Mouse (Mus musculus) left cerebral cortex, postnatal 36 days (tissue): Measurements from ENCODE around the gene Gsk3a. TPM values are rescaled to one million over a fixed set of nuclear protein-coding genes. Genes with fewer than 3 reads are reported as not detected.

Experiments used
- DNase-seq, 2 experiments: peaks; one replicate each; pipeline ENCODE4 v3.0.0; 2021 to 2022; ENCODE audit warnings: low spot score in 2 of 2, mixed read lengths in 1 of 2
- intact Hi-C: fragments of 180-260 bp; cut with DNase I; formaldehyde crosslinking; loops from one replicate; pipeline ENCODE4 v1.15.1; 2025
- total RNA-seq, 2 experiments: library from RNA; stranded (reverse); gene quantifications; 2 replicates each; pipeline ENCODE4 v1.2.3; 2021

Gene Gsk3a
- total RNA-seq: 100 to 1,000 TPM; 206 to 237 TPM

DNA sequence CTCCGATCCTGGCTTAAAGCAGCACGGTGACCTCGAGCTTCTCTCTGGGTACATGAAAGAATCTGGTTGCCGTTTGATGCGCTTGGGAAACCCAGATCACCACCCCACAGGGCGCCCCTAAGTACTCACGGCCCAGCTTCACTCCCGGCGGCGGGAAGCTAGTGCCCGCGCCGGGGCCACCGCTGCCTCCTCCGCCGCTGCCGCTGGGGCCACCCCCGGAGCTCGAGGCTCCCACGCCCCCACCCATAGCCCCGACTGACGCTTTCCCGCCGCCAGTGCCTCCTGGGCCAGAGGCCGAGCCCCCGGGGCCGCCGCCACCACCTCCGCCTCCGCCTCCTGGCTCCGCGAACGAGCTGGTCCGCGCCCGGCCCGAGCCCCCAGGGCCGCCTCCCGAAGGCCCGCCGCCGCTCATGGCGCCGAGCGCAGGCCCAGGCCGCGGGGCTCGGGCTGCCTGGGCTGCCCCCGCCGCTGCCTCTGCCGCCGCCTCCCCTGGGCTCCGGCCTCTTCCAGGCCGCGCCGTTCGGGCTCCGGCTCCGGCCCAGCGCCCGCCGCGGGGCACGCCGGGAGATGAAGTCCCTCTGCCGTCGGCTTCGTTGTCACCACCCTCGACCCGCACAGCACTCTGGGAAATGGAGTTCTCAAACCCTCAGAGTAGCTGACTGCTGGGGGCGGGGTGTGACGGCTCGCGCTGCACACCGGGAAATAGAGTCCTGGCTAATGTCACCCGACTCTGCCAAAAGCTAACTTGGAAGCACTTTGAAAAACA, at the start of gene Gsk3a:
TSS of gene Gsk3a (minus strand) at position 603 of the 766 bp plus-strand sequence.
- DNase-seq: peak; percentile 99
- intact Hi-C loops: loop anchor here (10.0 kb wide), 1 partner anchor 223 kb away; no protein-coding TSS in a partner anchor

DNA sequence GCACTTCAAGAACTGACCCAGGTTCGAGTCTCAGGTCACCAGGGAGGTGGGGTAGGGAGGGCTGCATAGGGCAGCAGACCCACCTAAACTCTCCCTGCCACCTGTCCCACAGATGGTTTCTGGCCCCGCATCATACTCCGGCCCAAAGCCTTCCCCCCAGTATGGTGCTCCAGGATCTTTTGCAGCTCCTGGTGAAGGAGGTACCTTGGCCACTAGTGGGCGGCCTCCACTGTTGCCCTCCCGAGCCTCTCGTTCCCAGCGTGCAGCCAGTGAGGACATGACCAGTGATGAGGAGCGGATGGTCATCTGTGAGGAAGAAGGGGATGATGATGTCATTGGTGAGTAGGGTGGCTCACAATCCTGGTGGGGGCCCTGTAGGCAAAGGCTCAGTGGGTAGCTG, 49.3 kb upstream of the Gsk3a start:
- intact Hi-C loops: no loop called here
- DNase-seq: no peak

DNA sequence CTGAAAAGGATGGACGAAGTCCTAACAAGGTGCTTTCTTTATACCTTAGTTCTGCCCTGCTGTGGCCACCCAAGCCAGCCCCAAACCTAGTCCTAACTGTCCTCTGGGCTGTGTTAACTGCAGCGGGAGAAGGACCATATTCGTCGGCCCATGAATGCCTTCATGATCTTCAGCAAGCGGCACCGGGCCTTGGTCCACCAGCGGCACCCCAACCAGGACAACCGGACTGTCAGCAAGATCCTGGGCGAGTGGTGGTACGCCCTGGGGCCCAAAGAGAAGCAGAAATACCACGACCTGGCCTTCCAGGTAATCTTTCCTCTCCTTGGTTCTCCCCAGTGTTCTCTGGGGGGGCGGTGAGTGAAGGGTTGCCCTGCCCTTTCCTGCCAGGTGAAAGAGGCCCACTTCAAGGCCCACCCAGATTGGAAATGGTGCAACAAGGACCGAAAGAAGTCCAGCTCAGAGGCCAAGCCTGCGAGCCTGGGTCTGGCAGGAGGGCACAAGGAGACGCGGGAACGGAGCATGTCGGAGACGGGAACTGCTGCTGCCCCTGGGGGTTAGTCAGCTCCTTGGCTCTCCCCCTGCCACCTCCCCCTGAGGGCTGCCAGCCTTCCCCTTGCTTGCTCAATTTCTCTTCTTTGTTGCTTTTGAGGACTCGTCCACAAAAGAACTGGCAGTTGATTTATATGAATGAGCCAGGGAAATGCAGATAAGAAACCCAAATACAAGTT, 48.0 kb upstream of the Gsk3a start:
- no peak for DNase-seq
- intact Hi-C loops: no loop called here

DNA sequence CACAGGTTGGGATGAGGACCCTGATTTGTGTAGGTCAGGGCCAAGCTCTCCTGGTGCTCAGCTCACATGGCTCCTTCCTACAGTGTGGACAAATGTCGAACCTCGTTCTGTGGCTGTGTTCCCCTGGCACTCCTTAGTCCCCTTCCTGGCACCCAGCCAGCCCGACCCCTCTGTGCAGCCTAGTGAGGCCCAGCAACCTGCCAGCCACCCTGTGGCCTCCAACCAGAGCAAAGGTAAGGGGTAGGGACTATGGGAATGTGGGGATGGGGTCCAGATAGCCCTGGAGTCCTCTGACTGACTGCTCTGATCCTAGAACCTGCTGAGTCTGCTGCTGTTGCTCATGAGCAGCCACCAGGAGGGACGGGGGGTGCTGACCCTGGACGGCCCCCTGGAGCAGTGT, 47.1 kb upstream of the Gsk3a start:
- intact Hi-C loops: no loop called here
- no peak for DNase-seq

DNA sequence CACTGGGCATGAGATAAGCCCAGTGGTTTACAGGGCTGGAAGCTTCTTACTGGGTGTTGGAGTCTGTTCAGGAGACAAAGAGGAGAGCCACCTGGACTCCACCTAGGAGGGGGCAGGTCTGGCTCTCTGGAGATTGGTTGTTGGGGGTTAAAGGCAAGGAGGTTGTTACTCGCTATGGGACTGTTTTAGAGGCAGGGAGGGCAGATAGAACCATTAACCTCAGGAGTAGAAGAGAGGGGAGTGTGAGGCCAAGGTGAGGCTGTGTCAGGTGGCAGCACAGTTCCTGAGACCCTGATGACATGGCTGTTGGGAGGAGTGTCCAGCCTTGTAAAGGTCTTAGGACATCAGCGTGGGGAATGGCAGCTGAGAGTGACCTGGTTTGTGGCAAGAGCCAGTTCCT, 46.5 kb upstream of the Gsk3a start:
- no peak for DNase-seq
- intact Hi-C loops: no loop called here

DNA sequence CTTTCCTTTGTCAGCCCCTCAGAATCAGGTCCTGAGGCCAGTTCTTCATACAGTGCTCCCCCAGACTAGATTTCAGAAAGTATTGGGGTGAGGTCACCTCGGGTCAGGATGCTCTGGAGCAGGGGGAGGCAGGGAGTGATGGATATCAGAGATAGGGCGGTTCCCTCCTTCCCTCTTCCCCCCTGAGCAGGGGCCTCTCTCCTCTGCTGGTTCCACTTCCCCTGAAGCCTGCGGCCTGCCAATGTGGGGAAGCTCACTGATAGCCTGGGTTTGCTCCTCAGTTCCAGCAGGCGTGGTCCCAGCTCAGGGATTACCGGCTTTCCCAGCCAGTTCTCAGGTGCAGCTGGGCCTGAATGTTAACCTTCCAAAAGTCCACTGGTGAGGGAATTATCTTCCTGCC, 46.0 kb upstream of the Gsk3a start:
- no peak for DNase-seq
- intact Hi-C loops: loop anchor here (2.0 kb wide), 1 partner anchor 13 kb away; the partner anchor contains the start of gene Pafah1b3

DNA sequence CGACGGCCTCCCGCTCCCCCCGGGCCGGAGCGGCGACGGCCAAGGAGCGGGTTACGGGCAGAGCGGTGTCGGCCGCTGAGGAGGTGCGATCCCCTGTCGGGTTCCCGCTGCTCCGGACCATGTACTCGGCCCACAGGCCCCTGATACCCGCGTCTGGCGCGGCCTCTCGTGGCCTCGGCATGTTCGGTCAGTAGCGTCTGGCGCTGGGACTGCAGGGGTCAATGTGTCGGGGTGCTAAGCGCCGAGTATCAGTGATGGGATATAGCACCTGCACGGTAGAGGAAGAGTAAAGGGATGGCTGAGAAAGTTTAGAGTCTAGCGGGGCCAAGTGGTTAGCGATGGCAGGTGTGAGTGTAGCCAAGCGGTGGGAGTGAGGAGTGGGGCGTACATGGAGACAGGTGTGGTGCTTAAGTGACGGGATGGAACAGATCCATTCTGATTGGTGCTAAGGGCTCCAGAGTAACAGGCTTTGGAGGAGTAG, 45.1 kb upstream of the Gsk3a start:
- intact Hi-C loops: loop anchor here (2.0 kb wide), 1 partner anchor 14 kb away; the partner anchor contains the start of gene Pafah1b3
- peak in 1 of 2 experiments; percentile 53 for DNase-seq

DNA sequence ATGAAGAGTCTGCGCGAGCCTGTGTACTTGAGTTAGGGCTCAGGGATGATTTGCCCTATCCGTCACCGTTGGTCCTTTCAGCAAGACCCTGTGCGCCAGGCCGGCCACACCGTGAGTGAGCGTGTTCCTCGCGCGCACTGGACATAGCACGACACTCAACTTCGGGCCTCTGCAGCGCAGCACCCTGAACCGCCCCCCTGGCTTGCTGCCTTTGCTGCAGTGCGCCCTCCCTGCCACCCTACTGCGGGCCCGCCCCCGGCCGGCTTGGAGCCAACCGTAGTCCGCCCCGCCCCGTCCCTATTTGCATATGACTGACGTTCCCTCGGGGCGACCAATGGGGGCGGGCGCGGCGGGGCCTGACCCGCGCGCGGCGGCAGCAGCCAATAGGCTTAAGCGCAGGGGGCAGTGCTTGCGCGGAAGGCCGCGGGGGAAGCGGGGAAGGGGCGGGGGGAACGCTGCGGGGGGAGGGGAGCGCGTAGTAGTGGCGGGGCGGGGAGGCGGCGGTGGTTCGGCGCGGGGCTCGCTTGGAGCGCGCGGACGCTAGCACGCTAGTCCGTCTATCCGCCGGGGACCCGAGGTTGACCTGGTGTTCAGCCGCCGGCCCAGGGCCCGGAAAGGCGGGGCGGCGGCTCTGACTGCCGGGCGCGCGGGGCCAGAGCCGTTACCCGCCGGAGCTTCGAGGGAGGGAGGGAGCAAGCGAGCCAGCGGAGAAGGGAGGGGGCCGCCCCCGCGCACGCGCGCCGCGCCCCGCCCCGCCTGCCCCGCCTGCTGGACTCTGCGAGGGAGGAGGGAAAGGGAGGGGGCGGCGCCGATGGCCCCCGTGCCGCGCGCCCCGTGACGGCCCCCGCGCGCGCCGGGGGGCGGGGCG, 44.3 kb upstream of the Gsk3a start:
- peak; percentile 94 to 97 for DNase-seq
- intact Hi-C loops: loop anchor here (2.0 kb wide), 1 partner anchor 15 kb away; the partner anchor contains the start of gene Pafah1b3

DNA sequence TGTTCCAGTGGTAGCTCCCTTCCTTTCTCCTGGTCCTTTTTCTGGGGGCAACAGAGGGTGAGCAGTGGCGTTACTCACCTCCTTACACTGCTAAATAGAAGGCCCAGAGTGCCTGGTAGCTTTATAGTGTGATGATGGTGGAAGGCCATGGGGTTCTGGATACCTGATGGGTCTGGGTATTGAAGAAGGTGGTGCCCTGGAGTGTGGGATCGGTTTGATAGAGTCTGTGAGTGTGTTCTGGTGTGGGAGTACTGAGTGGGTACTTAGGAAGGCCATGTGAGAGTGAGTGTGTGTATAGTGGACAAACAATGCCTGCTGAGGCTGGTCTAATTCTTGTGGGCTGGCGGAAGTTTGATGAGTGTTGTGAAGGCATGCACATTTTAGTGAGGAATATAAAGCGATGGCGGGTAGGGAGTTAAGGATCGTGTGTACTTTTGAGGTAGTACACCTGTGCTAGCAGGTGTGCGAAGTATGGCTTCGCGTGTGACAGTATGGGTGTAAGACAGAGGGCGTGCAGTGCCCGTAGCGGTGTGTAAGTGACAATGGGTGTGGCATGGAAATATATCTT, 43.6 kb upstream of the Gsk3a start:
- DNase-seq: no peak
- intact Hi-C loops: no loop called here

DNA sequence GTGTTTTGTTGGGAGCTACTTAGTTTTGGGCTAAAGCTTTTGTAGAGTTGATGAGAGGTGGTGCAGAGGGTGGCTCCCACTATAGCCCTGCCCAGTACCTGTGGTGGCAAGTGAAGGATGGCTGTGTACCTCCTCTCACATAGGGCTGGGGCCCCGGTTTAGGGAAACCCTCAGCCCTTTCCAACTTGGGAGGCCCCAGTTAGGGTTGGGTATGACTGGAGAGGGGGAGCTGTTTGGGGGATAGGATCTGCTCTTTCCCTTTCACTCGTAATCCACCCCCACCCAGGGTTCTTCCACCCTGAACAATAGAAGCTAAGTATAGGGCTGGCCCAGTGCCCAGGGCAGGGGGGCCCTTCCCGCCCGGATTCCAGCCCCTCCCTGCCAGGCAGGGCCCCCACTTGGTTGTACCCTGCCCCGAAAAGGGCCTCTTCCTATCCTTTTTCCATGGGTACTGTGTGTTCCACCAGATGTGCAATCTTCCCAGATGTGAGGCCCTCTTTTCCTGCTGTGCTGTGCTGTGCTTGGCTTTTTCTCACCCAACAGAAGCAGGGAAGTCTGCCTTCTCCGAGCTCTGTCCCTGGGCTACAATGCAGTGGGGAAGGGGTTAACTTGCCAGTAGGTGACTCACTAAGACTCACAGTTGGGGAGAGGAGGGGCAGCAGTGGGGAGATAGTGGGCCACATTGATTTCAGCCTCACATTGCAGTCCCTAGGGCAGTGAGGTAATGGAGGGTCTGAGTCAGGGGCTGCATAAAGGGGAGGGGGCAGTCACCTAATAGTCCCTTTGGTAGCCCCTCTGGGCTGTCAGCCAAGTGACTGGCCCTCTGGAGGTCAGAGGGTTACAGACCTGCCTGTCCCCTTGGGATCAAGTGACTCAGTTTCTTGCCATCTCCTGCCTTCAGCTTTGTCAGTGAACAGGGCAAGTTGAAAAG, 42.5 kb upstream of the Gsk3a start:
- intact Hi-C loops: loop anchor here (1.0 to 2.0 kb wide), 3 partner anchors 32 to 101 kb away; partner anchors contain the start of genes Megf8 and Pou2f2

DNA sequence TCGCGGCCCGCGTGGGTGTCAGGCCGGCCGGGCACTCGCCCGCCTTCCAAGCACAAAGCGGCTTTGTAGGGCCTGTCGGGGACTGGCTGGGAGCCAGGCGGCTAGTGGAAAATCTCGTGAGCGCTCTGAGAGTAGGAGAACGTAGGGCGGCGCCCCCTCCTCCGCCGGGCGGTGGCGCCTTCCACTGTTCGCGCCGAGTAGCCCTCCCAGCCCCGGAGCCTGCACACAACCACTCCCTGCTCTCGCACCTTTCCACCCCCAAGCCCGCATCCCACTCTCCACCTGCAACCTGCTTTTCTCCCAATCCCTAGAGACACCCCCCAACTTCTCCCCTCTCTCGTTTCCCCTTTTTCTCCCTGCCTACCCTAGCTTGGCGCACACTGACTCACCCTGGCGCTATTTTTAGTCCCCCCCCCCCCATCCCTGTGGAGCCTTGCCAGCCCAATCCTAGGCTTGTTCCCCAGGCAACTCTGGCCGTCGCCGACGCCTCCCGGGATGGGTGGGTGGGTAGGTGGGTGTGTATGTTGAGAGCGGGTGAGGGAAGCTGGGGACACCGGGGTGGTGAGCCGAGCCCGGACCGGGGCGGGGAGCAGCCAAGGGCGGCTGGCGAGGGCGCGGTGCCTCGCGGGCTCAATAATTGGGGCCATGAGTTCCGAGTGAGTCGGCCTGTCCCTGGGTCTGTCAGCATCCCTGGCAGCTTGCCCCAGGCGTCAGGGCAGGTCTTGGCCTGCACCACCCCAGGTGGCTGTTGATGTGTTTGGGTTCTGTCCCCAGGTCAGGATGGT, 41.6 kb upstream of the Gsk3a start:
- intact Hi-C loops: loop anchor here (1.0 to 2.0 kb wide), 3 partner anchors 31 to 100 kb away; partner anchors contain the start of genes Megf8 and Pou2f2
- DNase-seq: peak; percentile 71 to 92

More for the DNA sequence above, 42.5 kb upstream of the Gsk3a start:
- DNase-seq: peak in 1 of 2 experiments; percentile 45

DNA sequence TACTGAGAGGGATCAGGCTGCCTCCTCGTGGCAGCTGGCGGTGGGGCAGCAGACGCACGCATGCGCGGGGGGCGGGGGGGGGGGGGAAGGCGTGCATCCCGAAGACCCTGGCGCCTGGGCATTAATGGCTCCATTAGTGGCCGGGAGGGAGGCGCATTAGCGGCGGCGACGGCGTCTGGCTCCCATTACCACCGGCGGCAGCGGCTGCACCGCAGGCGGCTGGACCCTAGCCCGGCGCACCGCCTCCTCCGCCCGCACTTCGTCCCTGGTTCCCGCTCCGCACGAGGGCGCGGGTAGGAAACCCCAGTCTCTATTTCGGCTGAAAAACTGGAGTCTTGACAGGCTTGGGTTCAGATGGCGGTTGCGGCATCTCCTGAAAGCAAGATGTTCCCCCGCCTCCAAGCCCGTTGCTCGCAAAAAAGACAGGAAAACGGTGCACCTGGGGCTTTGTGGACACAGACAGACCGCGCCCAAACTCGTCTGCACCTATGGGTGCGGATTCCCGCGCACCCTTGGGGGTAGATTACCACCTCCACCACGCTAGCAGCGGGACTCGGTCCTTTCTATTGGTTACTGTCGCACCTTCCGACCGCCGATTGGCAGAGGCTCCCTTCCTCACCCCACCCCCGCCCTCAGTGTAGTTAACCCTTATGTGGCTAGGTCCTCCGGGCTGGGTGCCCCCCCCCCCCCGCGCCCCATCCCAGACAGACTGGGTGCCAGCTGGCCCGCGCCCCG, 40.9 kb upstream of the Gsk3a start:
- peak; percentile 88 to 90 for DNase-seq
- intact Hi-C loops: loop anchor here (1.0 to 2.0 kb wide), 4 partner anchors 30 to 100 kb away; partner anchors contain the start of genes Megf8 and Pou2f2

DNA sequence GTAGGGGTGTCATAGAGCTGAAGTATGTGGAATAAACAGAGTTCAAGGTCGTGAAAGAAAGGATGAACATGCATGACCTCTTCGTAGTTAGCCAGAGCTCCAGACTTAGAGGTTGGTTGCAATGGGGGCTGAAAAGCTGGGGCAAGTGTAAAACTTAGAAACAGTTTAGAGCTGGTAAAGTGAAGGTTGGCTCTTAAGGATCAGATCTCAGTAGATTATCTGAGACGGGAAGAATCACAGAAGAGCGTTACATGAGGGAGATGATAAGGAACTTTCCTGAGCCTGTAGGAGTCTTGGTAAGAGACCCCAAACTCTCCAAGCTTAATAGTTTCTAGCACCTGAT, 40.3 kb upstream of the Gsk3a start:
- no peak for DNase-seq
- intact Hi-C loops: loop anchor here (1.0 to 2.0 kb wide), 3 partner anchors 37 to 99 kb away; partner anchors contain the start of genes Megf8 and Pou2f2

DNA sequence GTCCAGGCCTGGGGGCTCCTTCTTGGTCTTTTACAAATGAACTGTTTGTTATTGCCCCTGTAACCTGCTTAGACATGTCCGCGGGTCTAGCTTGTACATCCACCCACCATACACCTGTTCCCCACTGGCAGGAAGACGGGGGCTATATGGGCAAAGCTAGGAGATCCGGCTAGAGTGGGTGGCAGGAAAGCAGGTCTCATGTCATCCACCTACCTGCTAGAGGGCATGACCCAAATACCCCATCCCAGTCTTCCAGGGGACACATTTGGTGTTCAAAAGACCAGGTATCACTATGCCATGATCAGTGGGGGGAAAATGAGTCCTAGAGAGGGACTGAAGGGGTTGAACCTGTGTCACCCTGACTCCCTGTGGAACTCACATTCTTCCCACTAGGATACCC, 39.8 kb upstream of the Gsk3a start:
- no peak for DNase-seq
- intact Hi-C loops: no loop called here

DNA sequence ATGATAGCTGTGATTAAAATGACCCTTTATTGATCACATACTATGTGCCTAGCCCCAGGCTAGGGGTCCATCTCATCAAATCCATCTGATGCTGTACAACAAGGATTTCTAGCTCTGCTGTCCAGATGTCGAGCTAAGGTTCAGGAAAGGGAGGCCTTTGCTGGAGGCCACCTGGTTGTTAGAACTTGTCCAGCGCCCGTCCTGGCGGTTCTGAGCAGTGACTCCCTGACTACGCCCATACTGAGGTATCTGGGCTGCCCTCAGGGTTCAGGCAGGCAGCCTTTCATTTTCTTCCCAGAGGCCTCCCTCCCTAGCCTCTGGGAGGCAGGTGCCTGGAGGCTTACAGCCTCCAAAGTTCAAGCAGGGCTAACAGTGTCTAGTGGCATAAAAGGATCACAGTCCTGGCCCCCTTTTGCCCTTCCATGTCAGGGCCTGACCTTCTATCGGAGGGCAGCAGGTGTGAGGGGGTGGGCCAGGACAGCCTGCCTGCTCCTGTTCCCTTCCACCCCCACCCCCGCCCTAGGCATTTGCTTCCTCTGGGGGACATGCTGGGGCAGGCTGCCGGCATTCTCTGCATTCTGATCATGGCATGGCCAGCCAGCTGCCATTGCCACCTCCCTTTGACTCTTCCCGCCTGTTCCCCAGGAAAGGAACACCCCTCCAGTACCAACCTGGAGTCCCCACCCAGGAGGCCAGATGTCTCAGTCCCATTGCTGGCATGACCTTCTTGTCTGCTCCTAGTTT, 38.1 kb upstream of the Gsk3a start:
- no peak for DNase-seq
- intact Hi-C loops: no loop called here

DNA sequence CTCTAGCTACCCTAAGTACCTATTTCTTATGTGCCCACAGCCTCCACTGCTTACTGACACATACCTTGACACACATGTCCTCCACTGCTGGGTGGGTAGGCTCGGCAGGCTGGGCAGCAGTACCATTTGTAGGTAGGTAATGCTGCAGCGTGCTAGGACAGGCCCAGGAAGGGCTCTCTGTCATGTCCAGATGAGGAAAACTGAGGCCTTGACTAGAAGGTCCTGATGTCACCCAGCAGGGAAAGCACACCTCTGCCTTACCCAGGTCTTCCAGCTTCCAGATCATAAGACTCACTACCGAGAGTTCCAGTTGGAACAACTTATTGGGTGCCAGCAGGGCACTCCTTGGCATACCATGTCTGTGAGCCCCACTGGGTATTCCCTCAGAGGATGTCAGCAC, 37.3 kb upstream of the Gsk3a start:
- DNase-seq: no peak
- intact Hi-C loops: no loop called here
